Mouse (Mus musculus) lung, adult 2 months (tissue): ENCODE results near the gene Rbm45. TPM values are rescaled to one million over a fixed set of nuclear protein-coding genes. Genes with fewer than 3 reads are reported as not detected.

ENCODE experiments used
- DNase-seq: peaks from one replicate; pipeline ENCODE4 v3.0.0; 2022
- H3K4me1 ChIP-seq: fragments of 200-500 bp; 2 replicates; pipeline ENCODE4 v1.6.1; 2011; ENCODE audit warnings: low read length; ENCODE audit not compliant: control insufficient read depth, insufficient read depth
- H3K4me3 ChIP-seq: fragments of 200-500 bp; replicated peaks from 2 replicates; pipeline ENCODE3; 2011; ENCODE audit warnings: low read depth, mild to moderate bottlenecking, control low read depth, low read length; ENCODE audit errors: extremely low read depth
- CTCF ChIP-seq: fragments of 200-500 bp; IDR thresholded peaks from 2 replicates; pipeline ENCODE4 v1.5.1; 2011; ENCODE audit warnings: mild to moderate bottlenecking, low read length, control low read depth; ENCODE audit not compliant: insufficient read depth
- POLR2A ChIP-seq: fragments of 200-500 bp; IDR thresholded peaks from 2 replicates; pipeline ENCODE4 v1.6.1; 2011; ENCODE audit warnings: low read depth, mild to moderate bottlenecking, control low read depth, low read length, borderline replicate concordance; ENCODE audit errors: extremely low read depth
- WGBS: fragments of 180-500 bp; shearing (Covaris S2); methylation state at CpG from one replicate; pipeline ENCODE4 v1.1.7; 2018; 5-methylcytosine and 5-hydroxymethylcytosine counted together
- polyA plus RNA-seq: library from polyadenylated mRNA; depleted of rRNA; stranded (reverse); fragments of >200 nt; gene quantifications from 2 replicates; pipeline ENCODE4 v1.2.3, GENCODE M21; 2012; rRNA removed

The Rbm45 gene
- 9.5 and 12.0 TPM in 2 replicates for polyA plus RNA-seq

DNA sequence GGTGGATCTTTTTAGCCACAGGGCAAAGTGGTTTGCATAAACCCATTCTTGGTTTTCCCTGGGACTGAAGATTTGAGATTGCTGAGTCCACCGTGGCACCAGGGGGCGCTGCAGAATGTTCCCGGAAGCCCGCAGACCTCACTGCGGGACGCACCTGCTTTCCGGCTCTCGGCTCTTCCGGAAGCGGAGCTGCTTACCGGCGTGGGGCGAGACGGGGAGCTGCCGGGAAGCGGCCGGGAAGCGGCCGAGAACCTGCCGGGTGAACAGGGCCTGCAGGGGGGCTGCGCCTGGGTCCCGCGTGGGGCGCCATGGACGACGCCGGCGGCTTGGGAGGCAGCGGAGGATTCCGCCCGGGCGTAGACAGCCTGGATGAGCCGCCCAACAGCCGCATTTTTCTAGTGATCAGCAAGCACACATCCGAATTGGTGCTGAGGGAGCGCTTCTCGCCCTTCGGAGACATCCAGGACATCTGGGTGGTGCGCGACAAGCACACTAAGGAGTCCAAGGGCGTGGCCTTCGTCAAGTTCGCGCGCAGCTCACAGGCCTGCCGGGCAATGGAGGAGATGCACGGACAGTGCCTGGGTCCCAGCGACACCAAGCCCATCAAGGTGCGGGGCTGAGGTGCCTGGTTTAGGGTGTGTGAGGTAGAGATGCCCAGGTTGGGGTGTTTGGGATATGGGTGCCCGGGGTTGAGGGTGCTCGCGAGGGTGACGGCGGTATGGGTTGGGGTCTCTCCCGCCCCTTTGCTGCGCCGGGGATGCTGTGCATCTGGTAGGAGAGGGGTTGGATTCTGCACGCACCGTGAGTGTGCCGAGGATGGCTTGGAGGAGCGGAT is at the start of gene Rbm45:
Rbm45 (plus strand) TSS at position 164 of the 835 bp plus-strand sequence.
- DNase-seq, result peak; percentile 86
- WGBS, result under 1% methylated on average over 61 of the region's 61 CpGs

DNA sequence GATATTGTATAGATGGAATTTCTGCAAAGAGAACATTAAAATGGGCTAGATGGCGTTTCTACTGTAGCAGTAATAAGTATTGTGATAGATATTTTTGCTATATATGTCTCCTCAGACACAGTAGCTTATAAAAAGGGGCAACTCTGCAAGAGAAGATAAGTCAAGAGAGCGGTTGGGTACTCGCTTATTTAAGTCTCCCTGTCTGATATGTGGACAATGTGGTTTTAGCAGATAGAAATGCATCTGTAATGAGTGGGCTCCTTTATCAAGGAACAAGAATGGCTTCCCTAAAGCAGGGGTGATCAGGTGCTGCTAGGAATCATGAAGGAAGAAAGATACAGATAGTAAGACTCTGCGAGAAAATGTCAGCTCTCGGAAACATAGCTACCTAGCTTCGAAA is 49.4 kb upstream of the Rbm45 start:
- Histone ChIP-seq H3K4me1 (no peaks in the 10 kb centered on the region), H3K4me3 (no peak overlapping the region)
- no peak for TF ChIP-seq POLR2A
- no peak for TF ChIP-seq CTCF
- no peak for DNase-seq
- 90% methylated on average over 6 of the region's 6 CpGs for WGBS

More for the DNA sequence above, at the start of gene Rbm45:
- no peak for TF ChIP-seq POLR2A
- TF ChIP-seq CTCF, result peak; percentile 76
- H3K4me3 ChIP-seq, result peak within 1 kb of the TSS; percentile 95
- peaks cover 3% of the 10 kb centered on the region; the same call in 1 of the 2 replicates for H3K4me1 ChIP-seq

DNA sequence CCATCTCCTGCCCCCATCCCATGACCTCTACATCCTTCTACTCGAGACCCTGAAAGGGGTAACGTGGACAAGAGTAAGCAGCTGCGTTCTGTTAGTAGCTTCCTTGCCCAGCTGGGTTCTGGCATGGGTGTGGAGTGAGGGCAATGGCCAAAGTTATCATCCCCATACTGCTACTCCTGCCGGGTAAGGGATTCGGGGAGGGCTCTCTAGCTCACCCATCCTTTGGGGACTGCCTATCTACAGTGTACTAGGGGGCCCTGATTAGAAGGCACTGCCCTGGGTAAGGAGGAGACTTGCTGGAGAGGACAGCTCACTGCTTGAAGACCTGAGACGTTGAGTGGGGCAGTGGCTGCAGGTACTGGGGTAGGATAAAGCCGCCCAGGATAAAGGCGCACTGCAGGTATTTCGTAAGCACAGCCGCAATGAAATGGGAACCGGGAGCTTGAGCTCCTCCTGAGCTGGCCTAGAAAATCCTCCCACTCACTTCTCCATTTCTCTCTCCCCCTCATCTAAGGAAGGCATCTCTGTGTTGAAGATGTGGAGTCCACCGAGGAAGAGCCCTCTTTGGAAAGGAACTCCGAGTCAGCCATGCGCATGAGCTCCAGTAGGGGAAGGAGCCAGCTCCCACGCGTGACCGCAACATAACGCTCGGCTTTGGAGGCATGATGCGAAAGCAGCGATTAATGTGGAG is 46.5 kb upstream of the Rbm45 start:
- Histone ChIP-seq H3K4me1 (no peaks in the 10 kb centered on the region), H3K4me3 (no peak overlapping the region)
- 82% methylated on average over 21 of the region's 21 CpGs for WGBS
- DNase-seq, result no peak
- TF ChIP-seq CTCF, result no peak

GRCm38 (mm10) chr2:76324463-76324862 is 45.3 kb upstream of the Rbm45 start:
- no peaks in the 10 kb centered on the region for H3K4me1 ChIP-seq
- no peak for DNase-seq
- whole genome bisulfite sequencing, result 86% methylated on average over 5 of the region's 5 CpGs
- no peak overlapping the region for H3K4me3 ChIP-seq
- no peak for TF ChIP-seq CTCF
- TF ChIP-seq POLR2A, result no peak

DNA sequence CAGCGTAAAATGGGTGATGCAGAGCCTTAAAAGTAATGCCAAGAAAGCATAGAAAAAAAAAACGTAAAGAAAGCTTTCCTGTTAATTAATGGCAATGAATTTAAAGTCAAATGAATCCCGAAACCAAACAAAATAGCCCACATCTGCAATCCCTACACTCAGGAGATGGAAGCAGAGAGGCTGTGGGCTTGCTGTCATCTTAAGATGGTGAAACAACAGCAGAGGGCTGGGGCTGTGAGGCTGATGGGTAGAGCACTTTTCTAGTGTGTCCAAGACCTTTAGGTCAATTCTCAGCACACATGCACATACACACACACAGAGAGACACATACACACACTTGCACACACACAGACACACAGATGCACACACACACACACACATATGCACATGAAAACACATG is 43.6 kb upstream of the Rbm45 start:
- DNase-seq, result no peak
- 78% methylated on average over 3 of the region's 3 CpGs for WGBS
- Histone ChIP-seq H3K4me3 (no peak overlapping the region), H3K4me1 (no peaks in the 10 kb centered on the region)
- TF ChIP-seq POLR2A (no peak), CTCF (no peak)

- DNase-seq, result no peak
- TF ChIP-seq POLR2A (no peak), CTCF (no peak)
- WGBS, result 85% methylated on average over 5 of the region's 5 CpGs
- H3K4me1 ChIP-seq, result no peaks in the 10 kb centered on the region
- H3K4me3 ChIP-seq, result no peak overlapping the region
Measured at GRCm38 (mm10) chr2:76330081-76330480, 39.7 kb upstream of the Rbm45 start.

GRCm38 (mm10) chr2:76332161-76332805 is 37.5 kb upstream of the Rbm45 start:
- no peak for TF ChIP-seq POLR2A
- TF ChIP-seq CTCF, result no peak
- no peaks in the 10 kb centered on the region for H3K4me1 ChIP-seq
- 55% methylated on average over 11 of the region's 11 CpGs for WGBS
- no peak overlapping the region for H3K4me3 ChIP-seq
- no peak for DNase-seq

DNA sequence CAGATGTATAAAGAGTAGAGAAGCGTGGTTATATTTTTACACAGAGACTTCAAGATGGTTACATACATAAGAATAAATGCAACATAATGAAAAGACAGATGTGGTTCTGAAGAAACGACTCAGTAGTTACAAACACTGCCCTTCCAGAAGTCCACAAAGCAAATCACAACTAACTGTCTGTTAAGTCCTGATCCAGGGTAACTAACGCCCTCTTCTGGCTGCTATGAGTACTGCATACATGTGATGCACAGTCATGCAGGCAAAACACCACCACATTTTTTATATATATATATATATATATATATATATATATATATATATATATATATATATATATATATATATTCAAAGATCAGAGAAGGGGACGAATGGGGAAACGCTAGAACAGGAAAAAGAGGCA is 35.2 kb upstream of the Rbm45 start:
- 80% methylated on average over 5 of the region's 5 CpGs for WGBS
- no peak overlapping the region for H3K4me3 ChIP-seq
- TF ChIP-seq POLR2A (no peak), CTCF (no peak)
- H3K4me1 ChIP-seq, result no peaks in the 10 kb centered on the region
- DNase-seq, result no peak
